Mouse (Mus musculus) lung, postnatal 0 days (tissue): ENCODE measurements around the gene Cth.

ENCODE experiments used
- CTCF ChIP-seq: IDR thresholded peaks from 2 replicates; pipeline ENCODE4 v1.5.1; 2016; ENCODE audit warnings: antibody characterized with exemption, mild to moderate bottlenecking
- EP300 ChIP-seq: IDR thresholded peaks from 2 replicates; pipeline ENCODE4 v1.6.1; 2016; ENCODE audit warnings: antibody characterized with exemption, mild to moderate bottlenecking, control low read depth

GRCm38 (mm10) chr3:157928731-157929130 is 3.9 kb upstream of the Cth start:
- TF ChIP-seq CTCF (no peak), EP300 (no peak)
